ENCODE assay signal across 8 mouse cellular contexts in the genomic region with DNA sequence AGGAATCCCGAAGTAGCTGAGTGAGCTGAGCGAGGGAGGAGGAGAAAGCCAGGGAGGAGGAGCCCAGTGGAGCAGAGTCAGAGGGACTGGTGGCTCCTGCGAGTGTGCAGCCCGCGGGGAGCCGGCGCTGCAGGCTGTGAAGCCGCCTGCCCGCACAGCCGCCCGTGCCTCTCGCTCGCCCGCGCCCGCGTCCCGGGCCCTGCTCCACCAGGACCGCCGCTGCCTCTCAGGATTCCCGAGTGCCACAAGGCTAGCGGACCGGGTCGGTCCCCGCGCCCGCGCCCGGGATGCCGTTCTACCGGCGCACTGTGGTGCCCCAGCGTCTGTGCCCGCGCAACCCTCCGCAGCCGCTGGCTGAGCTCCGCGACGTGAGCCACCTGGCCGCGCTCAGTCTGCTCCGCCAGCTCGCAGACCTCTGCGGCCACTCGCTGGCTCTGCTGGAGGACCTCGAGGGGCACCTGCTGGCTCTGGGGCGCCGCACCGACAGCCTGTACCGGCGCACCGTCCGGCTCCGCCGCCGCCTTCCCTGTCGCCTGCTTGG. TPM values are rescaled to one million over a fixed set of nuclear protein-coding genes. Genes with fewer than 3 reads are reported as not detected.
DNase-seq lines count a peak whose midpoint lies in the region; ATAC-seq and TF ChIP-seq lines count a peak whose summit lies in the region.

Gene Nhsl2 (plus strand): TSS at position 105 of the 541 bp plus-strand sequence.

- H3K27ac ChIP-seq in forebrain, postnatal 0 days (ENCODE audit: low read depth, low read length): no peak within 1 kb of the TSS
- H3K27ac ChIP-seq in hindbrain, embryonic 11.5 days (ENCODE audit: low read depth, low read length): no peak within 1 kb of the TSS
- no peak within 1 kb of the TSS for H3K27ac ChIP-seq in lung, postnatal 0 days (ENCODE audit: low read length)

- no peaks in the 10 kb centered on the region; the same call in 1 of the 2 replicates for H3K27me3 ChIP-seq in forebrain, postnatal 0 days (ENCODE audit: insufficient read depth, low read length)
- peaks cover 31% of the 10 kb centered on the region for H3K27me3 ChIP-seq in hindbrain, embryonic 11.5 days (ENCODE audit: control insufficient read depth, insufficient read depth, low read length)
- peaks cover 9% of the 10 kb centered on the region; the same call in 1 of the 2 replicates for H3K27me3 ChIP-seq in lung, postnatal 0 days (replicated peaks; ENCODE audit: insufficient read depth, low read length)

- H3K4me3 ChIP-seq in forebrain, postnatal 0 days (ENCODE audit: low read depth, low read length): peak within 1 kb of the TSS; percentile 43
- H3K4me3 ChIP-seq in hindbrain, embryonic 11.5 days (ENCODE audit: low read depth, low read length): peak within 1 kb of the TSS; percentile 48
- H3K4me3 ChIP-seq in lung, postnatal 0 days (ENCODE audit: low read depth, low read length): peak within 1 kb of the TSS; percentile 44

- no peaks in the 10 kb centered on the region for H3K9me3 ChIP-seq in forebrain, postnatal 0 days (ENCODE audit: low read length)
- no peaks in the 10 kb centered on the region for H3K9me3 ChIP-seq in hindbrain, embryonic 11.5 days (ENCODE audit: control insufficient read depth, low read length)
- no peaks in the 10 kb centered on the region for H3K9me3 ChIP-seq in lung, postnatal 0 days (ENCODE audit: low read length)

- no peak for TF ChIP-seq CTCF in forebrain, postnatal 0 days (IDR thresholded peaks at IDR 0.05; ENCODE audit: low read depth)
- TF ChIP-seq CTCF in lung, postnatal 0 days (IDR thresholded peaks at IDR 0.05): no peak

- H3K36me3 ChIP-seq in forebrain, postnatal 0 days (ENCODE audit: insufficient read depth): no peaks in the 10 kb centered on the region
- no peaks in the 10 kb centered on the region for H3K36me3 ChIP-seq in hindbrain, embryonic 11.5 days (ENCODE audit: control insufficient read depth, insufficient read depth, low read length)
- H3K36me3 ChIP-seq in lung, postnatal 0 days (ENCODE audit: insufficient read depth, low read length): no peaks in the 10 kb centered on the region

- H3K9ac ChIP-seq in forebrain, postnatal 0 days: peak within 1 kb of the TSS; percentile 33
- H3K9ac ChIP-seq in hindbrain, embryonic 11.5 days (ENCODE audit: low read depth, low read length): peak within 1 kb of the TSS; percentile 52
- H3K9ac ChIP-seq in lung, postnatal 0 days (replicated peaks; ENCODE audit: low read depth): no peak within 1 kb of the TSS

- 22% methylated on average over 56 of the region's 58 CpGs for WGBS in forebrain, postnatal 0 days
- WGBS in hindbrain, embryonic 11.5 days: 23% methylated on average over 27 of the region's 58 CpGs
- WGBS in lung, postnatal 0 days: 15% methylated on average over 37 of the region's 58 CpGs

- TF ChIP-seq EP300 in lung, postnatal 0 days (IDR thresholded peaks at IDR 0.05): no peak

- peak; percentile 89 for ATAC-seq in forebrain, postnatal 0 days
- peak; percentile 71 for ATAC-seq in hindbrain, embryonic 11.5 days (ENCODE audit: low FRiP score)
- peak; percentile 81 for ATAC-seq in lung, postnatal 0 days

- no peaks in the 10 kb centered on the region for H3K4me1 ChIP-seq in forebrain, postnatal 0 days (ENCODE audit: insufficient read depth)
- no peaks in the 10 kb centered on the region for H3K4me1 ChIP-seq in hindbrain, embryonic 11.5 days (replicated peaks; ENCODE audit: control insufficient read depth, insufficient read depth, low read length)
- H3K4me1 ChIP-seq in lung, postnatal 0 days (ENCODE audit: insufficient read depth, low read depth, low read length): no peaks in the 10 kb centered on the region

- DNase-seq in MN1 (ENCODE audit: low spot score): peak; percentile 34
- peak; percentile 62 for DNase-seq in cerebellum, adult 11-12 months
- peak; percentile 36 for DNase-seq in forebrain, postnatal 0 days
- DNase-seq in hindbrain, embryonic 11.5 days (ENCODE audit: low spot score): peak; percentile 56
- no peak for DNase-seq in layer of hippocampus, postnatal 25 days (ENCODE audit: extremely low spot score in 1 of 2, low spot score in 1 of 2)
- peak; percentile 66 for DNase-seq in lung, postnatal 0 days (ENCODE audit: low spot score)
- peak; percentile 24 for DNase-seq in ovary, postnatal 14 days (ENCODE audit: low spot score)
- no peak for DNase-seq in spleen, postnatal 14 days (ENCODE audit: low spot score in 2 of 2)

- peak within 1 kb of the TSS; percentile 61 for H3K4me2 ChIP-seq in forebrain, postnatal 0 days (ENCODE audit: low read depth)
- peak within 1 kb of the TSS; percentile 67 for H3K4me2 ChIP-seq in hindbrain, embryonic 11.5 days (replicated peaks; ENCODE audit: low read depth, low read length)
- peak within 1 kb of the TSS; percentile 70 for H3K4me2 ChIP-seq in lung, postnatal 0 days (replicated peaks; ENCODE audit: low read depth, low read length)

RNA-seq across cellular contexts. Expression of gene Nhsl2, which starts in this region (rescaled TPM):
- 10.5 and 15.8 TPM in 2 replicates for total RNA-seq in forebrain, postnatal 0 days (2014; rRNA removed)
- 2.5 and 4.0 TPM in 2 replicates for polyA plus RNA-seq in forebrain, postnatal 0 days (2015; fragmentation: Nextera tagmentation; extraction: Ambion mirVana)
- polyA plus RNA-seq in hindbrain, embryonic 11.5 days (2014; fragmentation: Nextera tagmentation; extraction: Ambion mirVana): 9.7 and 11.8 TPM in 2 replicates
- total RNA-seq in layer of hippocampus, postnatal 25 days (2021): 10 to 100 TPM; 39.8 to 48.0 TPM
- polyA plus RNA-seq in lung, postnatal 0 days (2015; fragmentation: Nextera tagmentation; extraction: Ambion mirVana): 3.4 and 3.6 TPM in 2 replicates

Comparison
In these comparisons a context has a peak if more than half of its experiments do, and no peak if none do; other contexts are left out.
1. DNase-seq: peak in MN1 (single experiment), cerebellum, adult 11-12 months (single experiment), forebrain, postnatal 0 days (single experiment), hindbrain, embryonic 11.5 days (single experiment), lung, postnatal 0 days (single experiment) and ovary, postnatal 14 days (single experiment); none in layer of hippocampus, postnatal 25 days (0 of 2) and spleen, postnatal 14 days (0 of 2).
2. Peak in every context shown above with its lines, with median percentiles within 50 percentile points of each other: ATAC-seq, H3K4me2 ChIP-seq and H3K4me3 ChIP-seq.